Mouse (Mus musculus): ENCODE measurements at regions not wholly inside any gene's neighbourhood (a gene's known extent, or its start where the extent isn't known, plus 50 kb on each side); places are given as distances from the start of the nearest gene placed in this dataset.
A peak's percentile ranks its signal among the peaks of the same experiment; 100 is the strongest.

GRCm38 (mm10) chr12:16122353-16123127, 305.8 kb upstream of the Trib2 start:
- no peak for DNase-seq (ENCODE audit: low spot score in 2 of 2)
- intact Hi-C loops (cut with DNase I) = no loop called here

- intact Hi-C loops (cut with DNase I) = no loop called here
- no peak for DNase-seq (ENCODE audit: low spot score in 2 of 2)
Measured at GRCm38 (mm10) chr12:16121787-16122186, 305.1 kb upstream of the Trib2 start.

DNA sequence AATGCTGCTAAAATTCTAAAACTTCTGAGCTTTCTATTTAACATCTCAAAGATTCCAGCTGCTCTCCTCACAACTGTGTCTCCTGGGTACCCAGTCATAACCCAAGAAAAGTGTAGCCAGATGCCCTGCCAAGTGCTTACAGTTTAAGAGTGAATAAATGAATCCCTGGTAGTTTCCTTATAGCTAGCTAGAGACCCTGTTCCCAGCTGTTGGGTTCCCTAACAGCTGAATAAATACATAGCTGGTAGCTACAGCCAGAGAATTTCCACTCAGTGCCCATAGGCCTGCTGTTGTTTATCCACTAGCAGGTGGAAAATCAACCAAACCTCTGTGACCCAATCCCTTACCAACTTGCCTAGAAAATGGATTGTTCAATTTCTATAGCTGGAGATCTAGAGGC, 302.0 kb upstream of the Trib2 start:
- DNase-seq (ENCODE audit: low spot score in 2 of 2) = no peak
- intact Hi-C loops (cut with DNase I) = no loop called here

DNA sequence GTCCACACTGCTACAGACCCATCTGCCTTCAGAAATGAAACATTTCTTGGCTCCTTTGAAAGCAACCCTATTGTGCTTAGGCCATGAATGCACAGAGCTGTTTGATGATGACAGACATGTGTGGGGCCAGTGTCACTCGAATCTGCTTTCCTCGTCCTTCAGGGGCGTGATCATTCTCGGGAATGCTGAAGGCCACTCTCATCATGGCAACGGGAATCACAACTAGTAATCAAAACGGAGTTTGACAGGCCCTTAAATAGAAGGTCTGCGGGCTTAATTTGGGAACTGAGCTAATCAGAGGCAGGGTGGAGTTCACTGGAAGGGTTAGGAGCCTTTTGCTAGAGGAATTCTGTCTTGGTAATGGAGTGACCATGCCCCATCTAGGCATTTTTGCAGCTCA, 290.2 kb upstream of the Trib2 start:
- intact Hi-C loops (cut with DNase I) = no loop called here
- DNase-seq (ENCODE audit: low spot score in 2 of 2) = no peak

DNA sequence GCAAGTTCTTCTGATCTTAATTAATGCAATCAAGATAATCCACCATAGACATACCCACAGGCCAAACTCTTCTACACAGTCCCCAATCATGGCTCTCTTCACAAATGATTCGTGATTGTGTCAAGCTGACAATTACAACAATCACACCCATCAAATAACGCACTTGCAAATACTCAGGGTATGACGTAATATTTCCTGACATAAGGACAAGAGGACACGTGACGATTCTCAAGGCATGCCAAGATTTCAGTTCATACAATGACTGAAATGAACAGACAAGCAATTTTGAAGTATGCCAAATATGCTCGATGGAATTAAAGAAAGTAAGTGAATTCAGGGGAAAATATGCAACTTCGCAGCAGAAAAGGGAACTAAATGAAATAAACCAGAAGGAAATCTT, 282.1 kb upstream of the Trib2 start:
- intact Hi-C loops (cut with DNase I) = no loop called here
- DNase-seq (ENCODE audit: low spot score in 2 of 2) = no peak

DNA sequence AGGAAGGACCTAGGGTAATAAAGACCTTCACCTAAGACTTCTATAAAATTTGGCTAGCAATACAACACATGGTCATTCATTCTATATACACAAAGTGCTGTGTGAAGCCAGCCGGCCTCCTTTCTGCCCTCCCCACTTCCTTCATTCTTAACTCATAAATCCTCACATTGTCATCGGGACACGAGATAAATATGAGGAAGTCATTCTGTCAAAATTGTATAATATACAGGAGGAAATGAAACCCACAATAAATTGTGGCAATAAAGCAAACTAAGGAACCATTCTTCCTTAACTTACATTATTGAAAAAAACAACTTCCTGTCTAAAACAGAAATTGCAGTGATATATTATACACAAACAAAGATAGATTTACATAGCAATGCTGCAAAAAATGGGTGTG, 275.9 kb upstream of the Trib2 start:
- intact Hi-C loops (cut with DNase I) = no loop called here
- DNase-seq (ENCODE audit: low spot score in 2 of 2) = no peak

DNA sequence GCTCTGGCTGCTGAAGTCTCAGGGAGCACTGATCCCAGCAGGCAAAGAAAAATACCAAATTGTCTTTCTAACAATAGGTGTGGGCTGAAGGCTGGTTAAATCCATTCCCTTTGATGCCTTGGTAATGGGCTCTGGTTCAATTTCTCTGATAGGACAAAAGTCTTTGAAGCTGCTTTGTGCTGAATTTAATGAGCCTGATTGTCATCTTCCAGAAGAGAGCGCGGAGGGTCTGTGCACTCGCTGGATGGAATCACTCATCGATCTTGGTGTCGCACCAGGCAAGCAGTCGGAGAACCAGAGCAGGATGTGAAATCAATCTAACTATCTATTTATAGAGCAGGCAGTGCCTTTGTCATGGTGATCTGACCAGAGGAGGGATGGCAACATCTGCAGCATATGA, 274.6 kb upstream of the Trib2 start:
- DNase-seq (ENCODE audit: low spot score in 2 of 2) = no peak
- intact Hi-C loops (cut with DNase I) = no loop called here

DNA sequence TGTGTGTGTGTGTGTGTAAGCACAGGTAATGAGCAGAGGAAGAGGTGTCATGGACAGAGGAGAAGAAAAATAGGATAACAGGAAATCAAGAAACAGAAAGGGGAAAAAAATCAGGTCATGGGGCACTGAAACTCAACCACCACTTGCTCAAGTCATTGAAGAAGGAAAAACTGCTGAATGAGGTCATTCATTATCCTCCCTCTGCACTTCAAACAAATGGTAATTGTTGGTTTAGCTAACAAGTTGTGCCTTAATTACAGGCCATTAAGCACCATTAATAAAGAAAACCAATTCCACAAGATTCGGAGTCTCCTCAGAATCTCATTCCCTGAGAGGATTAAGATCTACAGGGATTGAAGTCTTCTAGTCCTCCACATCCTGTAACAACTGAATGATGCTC, 266.5 kb upstream of the Trib2 start:
- intact Hi-C loops (cut with DNase I) = no loop called here
- DNase-seq (ENCODE audit: low spot score in 2 of 2) = no peak

DNA sequence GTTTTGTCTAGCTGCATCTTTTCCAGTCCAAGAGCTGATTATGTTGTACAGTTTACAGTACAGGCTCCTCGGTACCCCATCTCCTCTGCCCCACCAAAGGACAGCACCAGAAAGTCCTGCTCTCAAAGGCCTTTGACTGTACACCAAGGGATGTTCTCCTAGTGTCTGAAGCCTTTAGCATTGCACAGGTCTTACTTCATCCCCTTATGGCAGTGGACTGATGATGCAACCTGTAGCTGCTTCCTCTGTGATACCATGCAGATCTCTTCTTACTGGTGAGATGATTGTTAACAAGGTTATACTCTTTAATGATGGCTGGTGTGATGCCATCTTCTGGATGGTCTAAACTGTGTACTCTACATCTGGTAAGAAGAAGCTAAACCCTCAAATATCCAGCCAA, 260.5 kb upstream of the Trib2 start:
- intact Hi-C loops (cut with DNase I) = no loop called here

DNA sequence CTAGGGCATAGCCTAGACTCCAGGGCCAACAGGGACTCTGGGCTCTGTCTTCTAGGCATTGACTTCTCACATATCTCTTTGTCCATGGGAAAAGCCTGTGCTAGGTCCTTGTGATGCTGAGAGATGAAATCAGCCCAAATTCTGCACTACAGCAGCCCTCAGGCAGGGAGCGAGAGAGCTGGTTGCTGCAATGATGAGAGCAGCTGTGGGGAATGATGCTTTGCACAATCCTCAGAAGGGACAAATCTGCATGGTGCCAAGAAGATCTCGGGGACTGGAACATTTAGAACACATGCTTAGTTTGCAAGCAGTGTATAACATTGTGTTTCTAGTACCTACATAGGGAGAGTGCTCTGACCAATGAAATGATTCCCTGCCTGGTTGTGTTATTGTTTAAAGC, 259.2 kb upstream of the Trib2 start:
- no peak for DNase-seq (ENCODE audit: low spot score in 2 of 2)
- intact Hi-C loops (cut with DNase I) = no loop called here

More for the DNA sequence above, 260.5 kb upstream of the Trib2 start:
- DNase-seq (ENCODE audit: low spot score in 2 of 2) = no peak

DNA sequence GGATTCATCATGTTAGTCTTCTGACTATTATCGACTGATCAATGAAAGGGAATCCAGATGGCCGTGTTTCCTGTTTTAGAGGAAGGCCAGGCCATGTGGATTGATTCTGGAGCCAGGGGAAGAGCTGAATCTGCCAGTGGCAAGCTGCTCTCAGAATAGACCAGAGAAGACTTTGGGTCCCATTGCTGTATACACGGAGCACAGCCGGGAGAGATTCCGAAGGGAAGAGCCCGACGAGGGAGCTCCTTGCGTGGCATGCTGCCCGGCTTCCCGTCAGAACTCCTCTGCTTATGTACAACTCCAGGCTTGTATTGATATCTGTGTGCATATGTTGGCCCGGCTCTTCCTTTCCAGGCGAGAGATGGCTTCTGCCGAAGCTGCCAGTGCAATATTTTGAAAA, 252.2 kb upstream of the Trib2 start:
- peak; percentile 18 to 31 for DNase-seq (ENCODE audit: low spot score in 2 of 2)
- intact Hi-C loops (cut with DNase I) = no loop called here

GRCm38 (mm10) chr12:16062689-16063088, 246.0 kb upstream of the Trib2 start:
- no peak for DNase-seq (ENCODE audit: low spot score in 2 of 2)
- intact Hi-C loops (cut with DNase I) = no loop called here

DNA sequence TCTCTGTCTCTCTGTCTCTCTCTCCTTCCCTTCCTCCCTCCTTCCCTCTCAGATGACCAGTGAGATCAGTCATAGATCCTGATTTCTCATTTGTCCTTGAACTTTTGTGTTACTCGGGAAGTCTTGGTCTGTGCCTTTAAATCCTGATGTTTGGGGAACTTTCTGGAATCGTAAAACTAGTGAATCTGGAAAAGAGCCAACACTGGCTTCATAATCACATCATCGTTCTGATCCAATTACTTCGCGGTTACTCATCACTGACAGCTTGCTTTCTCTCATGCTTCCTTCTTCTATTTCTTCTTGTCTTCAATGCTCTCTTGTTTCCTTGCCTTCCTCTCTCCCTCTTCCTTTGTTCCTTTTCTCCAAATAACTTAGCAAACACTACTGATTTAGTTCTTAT, 243.7 kb upstream of the Trib2 start:
- intact Hi-C loops (cut with DNase I) = no loop called here
- DNase-seq (ENCODE audit: low spot score in 2 of 2) = no peak

- DNase-seq (ENCODE audit: low spot score in 2 of 2) = no peak
- intact Hi-C loops (cut with DNase I) = no loop called here
Measured at GRCm38 (mm10) chr12:16058255-16058654, 241.5 kb upstream of the Trib2 start.

DNA sequence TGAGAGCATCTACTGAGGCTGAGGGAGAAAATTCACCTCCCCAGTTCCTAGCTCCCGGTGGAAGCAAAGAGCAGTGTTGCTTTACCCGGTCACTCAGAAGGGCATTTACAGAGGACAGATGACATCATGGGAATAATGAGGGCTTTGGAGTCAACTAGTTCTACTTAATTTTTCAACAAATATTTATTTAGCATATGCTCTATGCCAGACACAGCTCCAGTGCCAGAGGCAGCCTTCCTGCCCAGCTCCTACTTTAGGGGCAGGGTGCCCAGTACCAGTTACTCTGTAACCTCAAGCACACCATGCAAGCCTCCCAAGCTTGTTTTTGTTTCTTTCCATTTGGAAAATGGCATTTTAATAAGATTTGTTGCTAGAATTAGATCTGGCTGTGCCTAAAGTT, 240.1 kb upstream of the Trib2 start:
- no peak for DNase-seq (ENCODE audit: low spot score in 2 of 2)
- intact Hi-C loops (cut with DNase I) = no loop called here

GRCm38 (mm10) chr12:16056216-16056615, 239.5 kb upstream of the Trib2 start:
- intact Hi-C loops (cut with DNase I) = no loop called here
- no peak for DNase-seq (ENCODE audit: low spot score in 2 of 2)

DNA sequence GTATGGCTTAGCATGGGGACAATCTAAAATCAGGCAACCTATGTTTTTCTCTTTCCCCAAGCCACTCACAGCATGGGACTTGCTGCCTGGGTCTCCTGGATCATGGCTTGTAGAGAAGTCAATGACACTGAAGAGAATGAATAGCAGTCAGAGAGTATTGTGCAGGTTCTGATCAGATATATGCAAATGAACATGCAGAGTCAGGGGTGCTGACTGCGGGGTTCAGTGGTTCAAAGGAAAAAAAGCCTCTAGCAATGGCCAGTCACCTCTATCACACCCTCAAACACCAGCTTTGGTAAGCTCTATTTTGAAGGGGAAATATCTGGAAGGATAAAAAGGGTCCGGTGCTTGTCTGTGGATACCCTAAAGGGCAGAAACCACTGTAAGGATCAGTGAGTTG, 237.9 kb upstream of the Trib2 start:
- DNase-seq (ENCODE audit: low spot score in 2 of 2) = no peak
- intact Hi-C loops (cut with DNase I) = no loop called here

DNA sequence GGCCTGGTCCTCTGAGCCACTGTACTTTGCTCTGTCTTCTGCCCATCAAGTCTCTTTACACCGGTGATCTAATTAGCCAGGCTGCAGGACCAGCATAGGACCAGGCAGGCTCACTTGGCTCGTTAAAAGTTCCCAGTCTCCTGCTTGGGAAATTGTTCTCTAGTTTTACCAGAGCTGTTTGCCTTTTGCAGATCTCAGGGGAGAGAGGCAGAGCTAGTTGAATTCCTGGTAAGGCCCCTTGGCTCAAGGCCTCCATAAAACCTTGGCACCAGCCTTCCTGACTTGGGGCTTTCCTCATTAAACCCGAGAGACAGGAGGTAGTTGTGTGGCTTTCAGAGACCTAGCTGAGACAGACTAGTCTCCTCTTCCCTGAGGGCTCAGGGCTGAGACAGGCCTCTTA, 237.0 kb upstream of the Trib2 start:
- DNase-seq (ENCODE audit: low spot score in 2 of 2) = no peak
- intact Hi-C loops (cut with DNase I) = no loop called here

GRCm38 (mm10) chr12:16052998-16053397, 236.3 kb upstream of the Trib2 start:
- no peak for DNase-seq (ENCODE audit: low spot score in 2 of 2)
- intact Hi-C loops (cut with DNase I) = no loop called here

GRCm38 (mm10) chr12:16052353-16052752, 235.6 kb upstream of the Trib2 start:
- no peak for DNase-seq (ENCODE audit: low spot score in 2 of 2)

DNA sequence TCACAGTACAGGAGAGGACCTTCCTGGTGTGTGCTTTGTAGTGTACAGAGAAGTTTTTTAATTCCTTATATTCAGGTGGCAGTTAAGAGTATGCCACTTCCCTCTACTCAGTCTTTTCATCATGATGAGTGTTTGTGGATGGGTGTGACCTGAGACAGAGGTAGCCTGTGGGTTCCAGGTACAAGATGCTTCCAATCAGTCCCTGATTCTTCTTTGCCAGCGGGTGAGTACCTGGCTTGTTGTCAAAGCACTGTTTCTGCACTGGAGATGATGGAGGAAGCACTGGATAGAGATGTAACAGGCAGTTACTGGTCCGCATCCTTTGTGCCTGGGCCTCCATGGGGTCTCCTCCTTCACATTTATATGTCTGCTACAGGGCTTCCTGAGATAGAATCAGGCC, 234.7 kb upstream of the Trib2 start:
- DNase-seq (ENCODE audit: low spot score in 2 of 2) = no peak
- intact Hi-C loops (cut with DNase I) = no loop called here

More at GRCm38 (mm10) chr12:16052353-16052752, 235.6 kb upstream of the Trib2 start:
- intact Hi-C loops (cut with DNase I) = no loop called here

DNA sequence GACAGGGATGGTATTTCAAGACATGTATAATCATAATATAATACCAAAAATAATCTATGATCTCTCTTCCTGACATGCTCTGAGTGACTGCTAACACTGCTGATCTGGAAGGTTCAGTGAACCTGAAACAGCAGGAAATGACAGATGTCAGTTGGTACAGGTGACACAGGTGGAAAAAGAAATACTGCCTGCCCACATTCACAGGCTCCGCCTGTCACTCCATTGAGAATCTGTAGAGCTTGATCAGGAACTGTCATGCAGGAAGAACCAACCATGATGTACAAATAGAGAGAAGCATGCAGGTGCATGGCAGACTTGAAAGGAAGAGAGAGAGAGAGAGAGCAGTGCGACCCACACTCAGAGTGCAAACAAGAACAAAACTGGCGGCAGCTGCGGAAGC, 232.8 kb upstream of the Trib2 start:
- intact Hi-C loops (cut with DNase I) = no loop called here
- no peak for DNase-seq (ENCODE audit: low spot score in 2 of 2)
